Mouse (Mus musculus) midbrain, embryonic 13.5 days (tissue): ENCODE data around the gene Rfxank. TPM values are rescaled to one million over a fixed set of nuclear protein-coding genes. Genes with fewer than 3 reads are reported as not detected.

Source experiments
- ATAC-seq: fragments of 200-750 bp; cut with Nextera tagmentation; 2 replicates; pipeline ENCODE4 v1.8.0; 2017; ENCODE audit warnings: mild to moderate bottlenecking, moderate TSS enrichment, moderate library complexity
- H3K27ac ChIP-seq: fragments of 300-500 bp; sonication (generic); 2 replicates; pipeline ENCODE4 v1.5.1; 2015; ENCODE audit warnings: inconsistent platforms, mild to moderate bottlenecking, moderate library complexity
- H3K27me3 ChIP-seq: fragments of 300-500 bp; sonication (generic); 2 replicates; pipeline ENCODE4 v1.6.1; 2015; ENCODE audit warnings: mild to moderate bottlenecking, inconsistent platforms
- H3K36me3 ChIP-seq: fragments of 300-500 bp; sonication (generic); 2 replicates; pipeline ENCODE4 v1.6.1; 2015; ENCODE audit warnings: mild to moderate bottlenecking, inconsistent platforms
- H3K4me1 ChIP-seq: fragments of 300-500 bp; sonication (generic); replicated peaks from 2 replicates; pipeline ENCODE4 v1.6.1; 2015; ENCODE audit warnings: inconsistent platforms
- H3K4me2 ChIP-seq: fragments of 300-500 bp; sonication (generic); replicated peaks from 2 replicates; pipeline ENCODE4 v1.6.1; 2015; ENCODE audit warnings: moderate library complexity, mild to moderate bottlenecking, inconsistent platforms
- H3K4me3 ChIP-seq: fragments of 300-500 bp; sonication (generic); replicated peaks from 2 replicates; pipeline ENCODE4 v1.5.1; 2015; ENCODE audit warnings: mild to moderate bottlenecking, inconsistent platforms
- H3K9ac ChIP-seq: fragments of 300-500 bp; sonication (generic); replicated peaks from 2 replicates; pipeline ENCODE4 v1.6.1; 2015; ENCODE audit warnings: mild to moderate bottlenecking, inconsistent platforms
- H3K9me3 ChIP-seq: fragments of 300-500 bp; sonication (generic); 2 replicates; pipeline ENCODE4 v1.6.1; 2016; ENCODE audit warnings: mild to moderate bottlenecking, inconsistent platforms
- WGBS: fragments of 180-500 bp; shearing (Covaris S2); methylation state at CpG from one replicate; pipeline ENCODE4 v1.1.7; 2015; 5-methylcytosine and 5-hydroxymethylcytosine counted together
- microRNA-seq: library from miRNA; unstranded; fragments of <30 nt; microRNA quantifications from one replicate; pipeline ENCODE4, GENCODE M21; 2016
- polyA plus RNA-seq: library from polyadenylated mRNA; unstranded; fragments of >200 nt; fragmentation: Nextera tagmentation; extraction: Ambion mirVana; gene quantifications from 2 replicates; pipeline ENCODE4 v1.2.1, GENCODE M21; 2015

The Rfxank gene
- polyA plus RNA-seq, 1 experiment from 2014 or later: 13.4 TPM

- ATAC-seq: peak; percentile 7; the same call in 1 of the 2 replicates
- H3K27ac ChIP-seq: no peak overlapping the region
- H3K9ac ChIP-seq: peak overlapping the region; percentile 15; the same call in 1 of the 2 replicates
- no peak overlapping the region for H3K4me3 ChIP-seq
- H3K9me3 ChIP-seq: no peaks in the 10 kb centered on the region
- H3K36me3 ChIP-seq: peaks cover 5% of the 10 kb centered on the region
- H3K4me2 ChIP-seq: no peak overlapping the region
- peaks cover 60% of the 10 kb centered on the region for H3K27me3 ChIP-seq
- WGBS: 42% methylated on average over 9 of the region's 9 CpGs
- peaks cover 33% of the 10 kb centered on the region for H3K4me1 ChIP-seq
Observed at GRCm38 (mm10) chr8:70089296-70089960, 49.5 kb downstream of the Rfxank start.

- H3K9ac ChIP-seq: peak overlapping the region; percentile 50
- H3K4me1 ChIP-seq: peaks cover 47% of the 10 kb centered on the region
- 5% methylated on average over 56 of the region's 56 CpGs for WGBS
- H3K9me3 ChIP-seq: no peaks in the 10 kb centered on the region
- peaks cover 74% of the 10 kb centered on the region for H3K27me3 ChIP-seq
- H3K36me3 ChIP-seq: no peaks in the 10 kb centered on the region
- no peak overlapping the region for H3K27ac ChIP-seq
- H3K4me2 ChIP-seq: peak overlapping the region; percentile 79
- peak; percentile 79 for ATAC-seq
- peak overlapping the region; percentile 45 for H3K4me3 ChIP-seq
Observed at GRCm38 (mm10) chr8:70087836-70088650, 50.9 kb downstream of the Rfxank start.

GRCm38 (mm10) chr8:70087237-70087636 lies 51.7 kb downstream of the Rfxank start:
- no peaks in the 10 kb centered on the region for H3K36me3 ChIP-seq
- H3K9me3 ChIP-seq: no peaks in the 10 kb centered on the region
- peak overlapping the region; percentile 45; the same call in 1 of the 2 replicates for H3K4me3 ChIP-seq
- no peak overlapping the region for H3K27ac ChIP-seq
- ATAC-seq: peak; percentile 7; the same call in 1 of the 2 replicates
- H3K4me1 ChIP-seq: peaks cover 48% of the 10 kb centered on the region
- peaks cover 82% of the 10 kb centered on the region for H3K27me3 ChIP-seq
- H3K9ac ChIP-seq: no peak overlapping the region
- WGBS: 5% methylated on average over 7 of the region's 7 CpGs
- no peak overlapping the region for H3K4me2 ChIP-seq

- H3K9me3 ChIP-seq: no peaks in the 10 kb centered on the region
- no peak for ATAC-seq
- peaks cover 48% of the 10 kb centered on the region for H3K4me1 ChIP-seq
- H3K27ac ChIP-seq: no peak overlapping the region
- no peaks in the 10 kb centered on the region for H3K36me3 ChIP-seq
- no peak overlapping the region for H3K4me2 ChIP-seq
- 61% methylated on average over 1 of the region's 1 CpGs for WGBS
- H3K4me3 ChIP-seq: no peak overlapping the region
- H3K9ac ChIP-seq: no peak overlapping the region
- H3K27me3 ChIP-seq: peaks cover 92% of the 10 kb centered on the region
Observed at GRCm38 (mm10) chr8:70086151-70086550, 52.8 kb downstream of the Rfxank start.

GRCm38 (mm10) chr8:70084191-70085065 lies 54.5 kb downstream of the Rfxank start:
- Histone ChIP-seq H3K27me3 (peaks cover 82% of the 10 kb centered on the region), H3K9ac (peak overlapping the region; percentile 60), H3K4me3 (peak overlapping the region; percentile 45), H3K27ac (no peak overlapping the region), H3K36me3 (0 out of 2 replicates have a peak, but pooled peaks cover 6% of the 10 kb centered on the region), H3K9me3 (no peaks in the 10 kb centered on the region), H3K4me1 (peaks cover 37% of the 10 kb centered on the region), H3K4me2 (peak overlapping the region; percentile 74)
- peak; percentile 34 for ATAC-seq
- under 1% methylated on average over 71 of the region's 71 CpGs for WGBS

GRCm38 (mm10) chr8:70083285-70083684 lies 55.7 kb downstream of the Rfxank start, which contains the start of gene Hapln4:
Gene Hapln4 (plus strand): TSS chr8:70083457.
- WGBS: under 1% methylated on average over 25 of the region's 26 CpGs
- peaks cover 71% of the 10 kb centered on the region for H3K27me3 ChIP-seq
- peaks cover 30% of the 10 kb centered on the region for H3K4me1 ChIP-seq
- H3K9ac ChIP-seq: peak within 1 kb of the TSS; percentile 60
- no peaks in the 10 kb centered on the region for H3K9me3 ChIP-seq
- H3K4me2 ChIP-seq: peak within 1 kb of the TSS; percentile 74
- H3K36me3 ChIP-seq: peaks cover 11% of the 10 kb centered on the region; the same call in 1 of the 2 replicates
- H3K4me3 ChIP-seq: peak within 1 kb of the TSS; percentile 45
- ATAC-seq: no peak
- no peak within 1 kb of the TSS for H3K27ac ChIP-seq

- Histone ChIP-seq H3K36me3 (peaks cover 15% of the 10 kb centered on the region; the same call in 1 of the 2 replicates), H3K4me2 (no peak overlapping the region), H3K4me3 (no peak overlapping the region), H3K27ac (no peak overlapping the region), H3K9me3 (no peaks in the 10 kb centered on the region), H3K9ac (no peak overlapping the region), H3K27me3 (peaks cover 58% of the 10 kb centered on the region), H3K4me1 (peaks cover 19% of the 10 kb centered on the region)
- no peak for ATAC-seq
- 91% methylated on average over 2 of the region's 2 CpGs for WGBS
Observed at GRCm38 (mm10) chr8:70081976-70082375, 57.0 kb downstream of the Rfxank start.

Small RNA genes within 50 kb of the gene (microRNA-seq; reads per million reads assigned to microRNA genes)
- 2.5 reads per million, percentile 7 among the genes with 10 or more reads in this experiment for gene Mir7066

Other genes with a start within 250 kb of the Rfxank start
- gene Tssk6, start 237.0 kb downstream of the Rfxank start, polyA plus RNA-seq: 3.7 and 4.1 TPM in 2 replicates
- 174 and 181 TPM in 2 replicates for gene Ndufa13, start 236.6 kb downstream of the Rfxank start, polyA plus RNA-seq
- 9.1 and 10.8 TPM in 2 replicates for gene Yjefn3, start 236.4 kb downstream of the Rfxank start, polyA plus RNA-seq
- gene Gatad2a, start 142.8 kb downstream of the Rfxank start, polyA plus RNA-seq: 26.0 and 27.7 TPM in 2 replicates
- 83.9 and 87.6 TPM in 2 replicates for gene Mau2, start 96.4 kb downstream of the Rfxank start, polyA plus RNA-seq
- 62.1 and 65.1 TPM in 2 replicates for gene Sugp1, start 96.3 kb downstream of the Rfxank start, polyA plus RNA-seq
- gene Tm6sf2, start 66.2 kb downstream of the Rfxank start, polyA plus RNA-seq: 1.8 TPM in 2 replicates
- 0.39 and 0.40 TPM in 2 replicates for gene Hapln4, start 55.7 kb downstream of the Rfxank start, polyA plus RNA-seq
- 139 and 146 TPM in 2 replicates for gene Ncan, start 18.3 kb downstream of the Rfxank start, polyA plus RNA-seq
- gene Nr2c2ap, start 7.8 kb downstream of the Rfxank start, polyA plus RNA-seq: 27.2 and 30.4 TPM in 2 replicates
- gene Borcs8, start 345 bp upstream of the Rfxank start, polyA plus RNA-seq: 53.0 and 56.5 TPM in 2 replicates
- gene Mef2b, start 557 bp upstream of the Rfxank start, polyA plus RNA-seq: 0.26 and 0.59 TPM in 2 replicates
- 44.6 and 49.5 TPM in 2 replicates for gene Tmem161a, start 33.2 kb upstream of the Rfxank start, polyA plus RNA-seq
- 4.3 and 4.4 TPM in 2 replicates for gene Slc25a42, start 73.2 kb upstream of the Rfxank start, polyA plus RNA-seq
- gene Sugp2, start 95.1 kb upstream of the Rfxank start, polyA plus RNA-seq: 84.2 and 86.0 TPM in 2 replicates
- 74.2 and 77.6 TPM in 2 replicates for gene Armc6, start 95.3 kb upstream of the Rfxank start, polyA plus RNA-seq
- 57.7 and 61.5 TPM in 2 replicates for gene Homer3, start 143.7 kb upstream of the Rfxank start, polyA plus RNA-seq
- 50.0 and 54.6 TPM in 2 replicates for gene Ddx49, start 163.3 kb upstream of the Rfxank start, polyA plus RNA-seq
- 273 and 290 TPM in 2 replicates for gene Cope, start 163.4 kb upstream of the Rfxank start, polyA plus RNA-seq
- gene Cers1, start 176.6 kb upstream of the Rfxank start, polyA plus RNA-seq: 23.7 and 26.2 TPM in 2 replicates
- 3.7 and 6.0 TPM in 2 replicates for gene Gdf1, start 190.7 kb upstream of the Rfxank start, polyA plus RNA-seq
- gene Upf1, start 214.1 kb upstream of the Rfxank start, polyA plus RNA-seq: 15.5 and 18.1 TPM in 2 replicates
- gene Comp, start 234.4 kb upstream of the Rfxank start, polyA plus RNA-seq: 0.21 and 0.42 TPM in 2 replicates